Mouse (Mus musculus) CH12.LX (cell line): ENCODE measurements around the gene Txndc17. TPM values are rescaled to one million over a fixed set of nuclear protein-coding genes. Genes with fewer than 3 reads are reported as not detected.
"Not testable (repeated sequence)": the region's sequence is repeated elsewhere in the genome, so short reads cannot be mapped to it uniquely, and the experiment has no call there.

Experiments used
- DNase-seq: peaks from one replicate; pipeline ENCODE4 v3.0.0-alpha.2; 2013; ENCODE audit errors: extremely low read depth
- H3K27ac ChIP-seq: 2 replicates; pipeline ENCODE4 v1.5.1; 2012; ENCODE audit warnings: low read depth, mild to moderate bottlenecking, control low read depth, moderate library complexity; ENCODE audit not compliant: insufficient read depth
- H3K27me3 ChIP-seq: replicated peaks from 2 replicates; pipeline ENCODE3; 2012; ENCODE audit warnings: inconsistent platforms
- H3K36me3 ChIP-seq, 2 experiments: replicated peaks in 1 of 2; 2 replicates each; pipeline versions ENCODE3 to v1.6.1; 2012; ENCODE audit warnings: inconsistent platforms in 1 of 2, low read length in 1 of 2, mild to moderate bottlenecking in 1 of 2, mixed read lengths in 1 of 2, moderate library complexity in 1 of 2; ENCODE audit not compliant: control insufficient read depth in 1 of 2, insufficient read depth in 1 of 2
- H3K4me1 ChIP-seq, 2 experiments: 2 replicates each; pipeline ENCODE4 v1.6.1; 2012; ENCODE audit warnings: inconsistent platforms in 1 of 2, moderate library complexity in 1 of 2; ENCODE audit not compliant: insufficient read depth in 2 of 2, control insufficient read depth in 1 of 2
- H3K4me2 ChIP-seq: 2 replicates; pipeline ENCODE4 v1.6.1; 2012; ENCODE audit warnings: low read depth, mild to moderate bottlenecking, control low read depth; ENCODE audit not compliant: poor library complexity, insufficient read depth, severe bottlenecking
- H3K4me3 ChIP-seq, 3 experiments: fragments of 150-350 bp in 1 of 3; sonication (generic) in 1 of 3; replicated peaks in 1 of 3; 2 replicates each; pipeline versions ENCODE3 to v1.5.1; 2011 to 2012; ENCODE audit warnings: low read depth in 2 of 3, low read length in 2 of 3, mild to moderate bottlenecking in 2 of 3, moderate library complexity in 2 of 3, control low read depth in 1 of 3, improper control_type of control experiment in 1 of 3, inconsistent platforms in 1 of 3, mixed read lengths in 1 of 3; ENCODE audit not compliant: poor library complexity in 1 of 3
- H3K79me2 ChIP-seq: replicated peaks from 2 replicates; pipeline ENCODE4 v1.6.1; 2012; ENCODE audit warnings: mild to moderate bottlenecking, moderate library complexity; ENCODE audit not compliant: control insufficient read depth, poor library complexity, insufficient read depth, severe bottlenecking; ENCODE audit errors: extremely low read depth
- H3K9ac ChIP-seq: 2 replicates; pipeline ENCODE4 v1.6.1; 2012; ENCODE audit warnings: low read depth, mild to moderate bottlenecking, control low read depth, moderate library complexity; ENCODE audit not compliant: insufficient read depth
- H3K9me3 ChIP-seq: replicated peaks from 2 replicates; pipeline ENCODE3; 2012; ENCODE audit warnings: low read length, inconsistent platforms, mixed read lengths
- BHLHE40 ChIP-seq: IDR thresholded peaks from 2 replicates; pipeline ENCODE4 v1.6.1; 2011; ENCODE audit warnings: mild to moderate bottlenecking, low read depth, low read length, improper control_type of control experiment
- CTCF ChIP-seq, 2 experiments: IDR thresholded peaks in 1 of 2; conservative IDR thresholded peaks in 1 of 2; 2 replicates each; pipeline ENCODE4 v1.5.1; 2011 to 2012; ENCODE audit warnings: low read depth in 2 of 2, low read length in 2 of 2, improper control_type of control experiment in 1 of 2, inconsistent platforms in 1 of 2, mild to moderate bottlenecking in 1 of 2, moderate library complexity in 1 of 2
- E2F4 ChIP-seq: IDR thresholded peaks from 2 replicates; pipeline ENCODE4 v1.6.1; 2011; ENCODE audit warnings: low read depth, low read length, improper control_type of control experiment; ENCODE audit not compliant: insufficient replicate concordance
- ETS1 ChIP-seq: conservative IDR thresholded peaks from 2 replicates; pipeline ENCODE4 v1.6.1; 2012; ENCODE audit warnings: low read depth, mild to moderate bottlenecking, inconsistent platforms, low read length, improper control_type of control experiment, moderate library complexity
- GABPA ChIP-seq: IDR thresholded peaks from 2 replicates; pipeline ENCODE4 v1.6.1; 2012; ENCODE audit warnings: low read depth, low read length, improper control_type of control experiment, inconsistent platforms; ENCODE audit not compliant: insufficient replicate concordance
- HCFC1 ChIP-seq: IDR thresholded peaks from 2 replicates; pipeline ENCODE4 v1.6.1; 2012; ENCODE audit warnings: low read depth, mild to moderate bottlenecking, inconsistent platforms, low read length, improper control_type of control experiment
- JUN ChIP-seq: IDR thresholded peaks from 2 replicates; pipeline ENCODE4 v1.6.1; 2011; ENCODE audit warnings: low read depth, mild to moderate bottlenecking, low read length, improper control_type of control experiment, moderate library complexity; ENCODE audit not compliant: insufficient read depth
- JUND ChIP-seq: conservative IDR thresholded peaks from 2 replicates; pipeline ENCODE4 v1.6.1; 2011; ENCODE audit warnings: low read depth, low read length, improper control_type of control experiment
- KAT2A ChIP-seq: IDR thresholded peaks from 2 replicates; pipeline ENCODE4 v1.6.1; 2012; ENCODE audit warnings: low read length, improper control_type of control experiment, inconsistent platforms; ENCODE audit not compliant: insufficient replicate concordance
- MAX ChIP-seq: IDR thresholded peaks from 2 replicates; pipeline ENCODE4 v1.6.1; 2011; ENCODE audit warnings: low read length, improper control_type of control experiment
- MAZ ChIP-seq: IDR thresholded peaks from 2 replicates; pipeline ENCODE4 v1.6.1; 2012; ENCODE audit warnings: low read depth, mild to moderate bottlenecking, inconsistent platforms, low read length, improper control_type of control experiment, moderate library complexity
- MEF2A ChIP-seq: IDR thresholded peaks from 2 replicates; pipeline ENCODE4 v1.6.1; 2014; ENCODE audit warnings: low read depth, mild to moderate bottlenecking, inconsistent platforms, low read length, improper control_type of control experiment, borderline replicate concordance
- MXI1 ChIP-seq: IDR thresholded peaks from 2 replicates; pipeline ENCODE4 v1.6.1; 2011; ENCODE audit warnings: mild to moderate bottlenecking, low read depth, low read length, improper control_type of control experiment
- NELFE ChIP-seq: IDR thresholded peaks from 2 replicates; pipeline ENCODE4 v1.6.1; 2011; ENCODE audit warnings: low read depth, low read length, improper control_type of control experiment
- NRF1 ChIP-seq: IDR thresholded peaks from 2 replicates; pipeline ENCODE4 v1.6.1; 2014; ENCODE audit warnings: low read depth, mild to moderate bottlenecking, inconsistent platforms, low read length, improper control_type of control experiment, moderate library complexity
- RAD21 ChIP-seq: IDR thresholded peaks from 2 replicates; pipeline ENCODE4 v1.6.1; 2011; ENCODE audit warnings: low read depth, mild to moderate bottlenecking, low read length, improper control_type of control experiment, moderate library complexity
- SMC3 ChIP-seq: IDR thresholded peaks from 2 replicates; pipeline ENCODE4 v1.6.1; 2011; ENCODE audit warnings: low read depth, low read length, improper control_type of control experiment
- TBP ChIP-seq: conservative IDR thresholded peaks from 2 replicates; pipeline ENCODE4 v1.6.1; 2011; ENCODE audit warnings: low read depth, low read length, improper control_type of control experiment
- TCF12 ChIP-seq: IDR thresholded peaks from 2 replicates; pipeline ENCODE4 v1.6.1; 2014; ENCODE audit warnings: low read depth, mild to moderate bottlenecking, inconsistent platforms, low read length, improper control_type of control experiment
- USF1 ChIP-seq: IDR thresholded peaks from 2 replicates; pipeline ENCODE4 v1.6.1; 2014; ENCODE audit warnings: low read depth, mild to moderate bottlenecking, inconsistent platforms, low read length, improper control_type of control experiment
- ZC3H11A ChIP-seq: IDR thresholded peaks from 2 replicates; pipeline ENCODE4 v1.6.1; 2012; ENCODE audit warnings: low read depth, mild to moderate bottlenecking, inconsistent platforms, low read length, improper control_type of control experiment
- ZKSCAN1 ChIP-seq: IDR thresholded peaks from 2 replicates; pipeline ENCODE4 v1.6.1; 2012; ENCODE audit warnings: low read depth, inconsistent platforms, low read length, improper control_type of control experiment, borderline replicate concordance
- ZNF384 ChIP-seq: IDR thresholded peaks from 2 replicates; pipeline ENCODE4 v1.6.1; 2012; ENCODE audit warnings: low read depth, low read length, improper control_type of control experiment, inconsistent platforms
- dilution Hi-C: fragments of 300-500 bp; cut with MboI; formaldehyde crosslinking; loops from 2 replicates; pipeline ENCODE4 v1.14.3; 2020; ENCODE audit warnings: low sequenced_read_pairs; ENCODE audit not compliant: extremely low pct_unique_long_range_greater_than_20kb, extremely low pct_ligation_motif_present
- in situ Hi-C: fragments of 300-500 bp; cut with MboI; formaldehyde crosslinking; loops from 3 replicates; pipeline ENCODE4 v1.14.3; 2019; ENCODE audit warnings: low sequenced_read_pairs, low pct_ligation_motif_present, low pct_unique_long_range_greater_than_20kb, mixed read lengths
- polyA plus RNA-seq: library from polyadenylated mRNA; unstranded; fragments of >175 nt; gene quantifications from 2 replicates; pipeline ENCODE4 v1.2.1, GENCODE M21; 2012; ENCODE audit warnings: low read depth; ENCODE audit not compliant: insufficient read length
- total RNA-seq, 2 experiments: library from RNA; depleted of rRNA; stranded (reverse); fragments of 300-350 nt in 1 of 2; fragments of >200 nt in 1 of 2; gene quantifications; 2 replicates each; pipeline ENCODE4 v1.2.3; 2012 to 2014

Gene Txndc17
- total and polyA plus RNA-seq, 3 experiments, result 126 to 182 (median 177) TPM

DNA sequence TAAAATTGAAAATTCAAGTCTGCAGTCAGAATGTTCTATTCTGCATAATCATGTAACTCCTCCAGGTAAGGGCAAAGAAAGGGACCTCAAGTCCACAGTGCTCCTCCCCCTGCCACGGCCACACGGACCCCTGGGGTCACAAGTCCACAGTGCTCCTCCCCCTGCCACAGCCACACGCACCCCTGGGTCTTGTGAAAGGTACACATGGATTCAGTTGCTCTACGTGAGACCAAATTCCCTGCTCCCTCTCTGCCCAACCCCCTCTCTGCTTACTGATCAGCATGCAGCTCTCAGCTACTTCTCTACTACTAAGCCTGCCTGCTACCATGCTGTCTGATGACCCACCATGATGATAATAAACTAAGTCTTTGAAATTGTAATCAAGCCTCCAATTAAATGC lies 37.5 kb upstream of the Txndc17 start:
- dilution Hi-C loops, result no loop called here
- H3K36me3 ChIP-seq, result peaks cover 45 to 83% of the 10 kb centered on the region in 2 experiments

DNA sequence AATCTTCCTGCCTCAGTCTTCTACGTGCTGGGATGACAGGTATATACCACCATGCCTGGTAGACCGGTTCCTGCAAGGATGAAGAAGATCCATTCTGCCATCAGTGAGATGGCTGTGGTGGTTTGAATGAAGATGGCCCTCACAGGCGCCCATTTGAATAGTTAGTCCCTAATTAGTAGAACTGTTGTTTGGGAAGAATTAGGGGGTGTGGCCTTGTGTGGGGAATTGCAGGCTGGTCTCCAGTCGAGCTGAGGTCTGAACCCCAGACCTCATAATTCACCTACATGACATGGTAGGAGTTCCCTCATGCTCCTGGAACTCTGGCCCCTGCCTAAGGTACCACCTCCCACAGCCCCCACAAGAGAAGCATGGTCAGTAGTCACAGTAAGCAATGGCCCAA lies 35.4 kb upstream of the Txndc17 start:
- dilution Hi-C loops, H3K9me3 ChIP-seq, H3K79me2 ChIP-seq, H3K4me3 ChIP-seq, DNase-seq, H3K9ac ChIP-seq, H3K27me3 ChIP-seq, H3K27ac ChIP-seq, H3K4me2 ChIP-seq, H3K4me1 ChIP-seq, in situ Hi-C loops: not testable (repeated sequence)
- H3K36me3 ChIP-seq, result peaks cover 44 to 82% of the 10 kb centered on the region in 2 experiments

More for the DNA sequence above, 37.5 kb upstream of the Txndc17 start:
- in situ Hi-C loops, result no loop called here
- Histone ChIP-seq H3K27me3 (no peaks in the 10 kb centered on the region), H3K79me2 (no peaks in the 10 kb centered on the region), H3K9me3 (no peaks in the 10 kb centered on the region), H3K27ac (no peak overlapping the region), H3K9ac (no peak overlapping the region), H3K4me3 (no peak overlapping the region), H3K4me1 (no peaks in the 10 kb centered on the region), H3K4me2 (no peak overlapping the region)
- no peak for DNase-seq
- no peak for TF ChIP-seq GABPA
- TF ChIP-seq ZC3H11A, result no peak
- TF ChIP-seq TBP, result no peak
- no peak for TF ChIP-seq ZNF384
- no peak for TF ChIP-seq USF1
- no peak for TF ChIP-seq TCF12
- no peak for TF ChIP-seq RAD21
- TF ChIP-seq KAT2A, result no peak
- TF ChIP-seq MEF2A, result no peak

DNA sequence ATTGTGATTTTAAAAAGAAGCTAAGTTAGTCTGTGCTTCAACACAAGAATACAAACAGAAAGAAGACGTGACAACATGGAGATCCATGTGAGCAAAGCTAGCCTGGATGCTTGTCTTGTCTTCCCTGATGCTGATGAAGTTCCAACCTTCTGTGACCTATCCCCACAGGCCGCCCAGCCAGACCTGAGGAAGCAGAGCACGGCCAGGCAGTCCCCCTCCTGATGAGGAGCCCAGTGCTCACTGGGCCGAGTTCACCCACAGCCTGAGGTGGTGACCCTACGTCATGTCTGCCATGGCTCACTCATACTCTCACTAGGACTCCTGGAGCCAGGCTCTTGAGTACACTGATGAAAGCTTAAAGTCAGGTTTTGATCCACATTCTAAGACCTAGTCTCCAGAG lies 33.8 kb upstream of the Txndc17 start:
- no peak for DNase-seq
- TF ChIP-seq ZKSCAN1, result no peak
- no peak for TF ChIP-seq ZC3H11A
- no peak for TF ChIP-seq TBP
- TF ChIP-seq ZNF384, result no peak
- TF ChIP-seq BHLHE40, result no peak
- no peak for TF ChIP-seq SMC3
- TF ChIP-seq ETS1, result no peak
- TF ChIP-seq JUND, result no peak
- TF ChIP-seq MAX, result no peak
- TF ChIP-seq MXI1, result no peak
- TF ChIP-seq CTCF (conservative IDR thresholded peaks at IDR 0.05 in 1 of 2, IDR thresholded peaks at IDR 0.05 in 1 of 2; ENCODE audit: low read depth in 2 of 2, low read length in 2 of 2), result no peak
- TF ChIP-seq NELFE, result no peak
- no peak for TF ChIP-seq E2F4
- no peak for TF ChIP-seq GABPA
- TF ChIP-seq MAZ, result no peak
- no peak for TF ChIP-seq RAD21
- no peak for TF ChIP-seq JUN
- no peak for TF ChIP-seq NRF1
- no peak for TF ChIP-seq HCFC1
- no peak for TF ChIP-seq KAT2A
- Histone ChIP-seq H3K79me2 (no peaks in the 10 kb centered on the region), H3K27me3 (no peaks in the 10 kb centered on the region), H3K36me3 (peaks cover 45 to 84% of the 10 kb centered on the region in 2 experiments), H3K4me1 (no peaks in the 10 kb centered on the region), H3K4me3 (no peak overlapping the region), H3K27ac (no peak overlapping the region), H3K9ac (no peak overlapping the region), H3K4me2 (no peak overlapping the region), H3K9me3 (no peaks in the 10 kb centered on the region)
- dilution Hi-C loops, result no loop called here
- in situ Hi-C loops, result no loop called here
